25 mouse cellular contexts compared by ENCODE assay signal in the genomic region with DNA sequence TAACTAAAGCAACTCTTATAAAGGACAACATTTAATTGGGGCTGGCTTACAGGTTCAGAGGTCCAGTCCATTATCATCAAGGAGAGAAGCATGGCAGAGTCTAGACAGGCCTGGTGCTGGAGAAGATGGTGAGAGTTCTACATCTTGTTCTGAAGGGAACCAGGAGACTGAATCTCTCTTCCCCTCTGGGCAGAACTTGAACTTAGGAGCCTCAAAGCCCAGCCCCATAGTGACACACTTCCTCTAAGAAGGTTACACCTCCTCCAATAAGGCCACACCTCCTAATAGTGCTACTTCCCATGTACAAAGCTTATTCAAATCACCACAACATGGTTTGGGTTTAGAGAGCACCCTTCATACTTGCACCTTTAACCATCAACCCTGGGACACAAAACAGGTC.
DNase-seq lines count a peak whose midpoint lies in the region; ATAC-seq lines count a peak whose summit lies in the region.
"Had no signal": no experiment of that assay in that cellular context is flagged by ENCODE, and none has a peak within 500 bp of the region (broad histone marks: within the 10 kb centered on the region; RNA-seq: fewer than 3 reads in every experiment).

No protein-coding gene starts in this region.

- H3K4me3 ChIP-seq in midbrain, embryonic 10.5 days = no peak overlapping the region
- H3K4me3 ChIP-seq: forebrain, embryonic 10.5 days; forebrain, embryonic 13.5 days; heart, embryonic 12.5 days; heart, embryonic 15.5 days; hindbrain, embryonic 10.5 days; hindbrain, embryonic 13.5 days had no signal

- no peak overlapping the region for H3K27ac ChIP-seq in midbrain, embryonic 10.5 days (replicated peaks)
- H3K27ac ChIP-seq: forebrain, embryonic 10.5 days; forebrain, embryonic 13.5 days; heart, embryonic 15.5 days; hindbrain, embryonic 10.5 days; hindbrain, embryonic 13.5 days; hindbrain, postnatal 0 days had no signal

- H3K27me3 ChIP-seq in midbrain, embryonic 10.5 days (ENCODE audit: low read depth, poor library complexity, severe bottlenecking) = peaks cover 31% of the 10 kb centered on the region
- H3K27me3 ChIP-seq: forebrain, embryonic 13.5 days; heart, embryonic 12.5 days; heart, embryonic 15.5 days had no signal

- no peaks in the 10 kb centered on the region for H3K36me3 ChIP-seq in midbrain, embryonic 10.5 days
- H3K36me3 ChIP-seq: forebrain, embryonic 10.5 days; heart, embryonic 12.5 days; heart, embryonic 15.5 days; hindbrain, embryonic 10.5 days; hindbrain, embryonic 13.5 days had no signal

- peak; percentile 36 for DNase-seq in 416B (ENCODE audit: low read depth)
- no peak for DNase-seq in kidney, adult 9 months
- no peak for DNase-seq in cerebellum, adult 18-20 months
- DNase-seq in thymus, postnatal 0 days (ENCODE audit: low spot score) = no peak
- no peak for DNase-seq in midbrain, embryonic 10.5 days (ENCODE audit: low spot score)
- DNase-seq: adrenal gland, adult 8-10 months; adrenal gland, postnatal 36 days; cerebellum, adult 2 months; cerebellum, postnatal 36 days; gastrocnemius, postnatal 10 days; gastrocnemius, postnatal 36 days; heart, adult 11 months; heart, postnatal 10 days; heart, postnatal 36 days had no signal

- H3K4me1 ChIP-seq in midbrain, embryonic 10.5 days = peaks cover 16% of the 10 kb centered on the region
- H3K4me1 ChIP-seq: heart, embryonic 12.5 days; heart, embryonic 15.5 days had no signal

- ATAC-seq in common myeloid progenitor, adult 5-6 weeks (replicated peaks; ENCODE audit: low read depth, poor library complexity, severe bottlenecking) = 0 out of 2 replicates have a peak, but pooled peaks have one; percentile 22
- ATAC-seq in megakaryocyte, adult 5-6 weeks (ENCODE audit: poor library complexity, severe bottlenecking) = peak; percentile 63
- 0 out of 2 replicates have a peak, but pooled peaks have one; percentile 41 for ATAC-seq in neutrophil, adult 5-6 weeks (ENCODE audit: extremely low read depth, insufficient number of reproducible peaks, low FRiP score, poor library complexity, severe bottlenecking)
- ATAC-seq: activated CD4-positive, CD25-positive, alpha-beta regulatory T cell, adult 4 months had no signal

- H3K9me3 ChIP-seq in midbrain, embryonic 10.5 days (replicated peaks) = no peaks in the 10 kb centered on the region
- H3K9me3 ChIP-seq: forebrain, embryonic 10.5 days; forebrain, embryonic 13.5 days; heart, embryonic 12.5 days; heart, embryonic 15.5 days; hindbrain, embryonic 10.5 days; hindbrain, embryonic 13.5 days had no signal
